Mouse (Mus musculus): ENCODE measurements around the gene Heatr3. TPM values are rescaled to one million over a fixed set of nuclear protein-coding genes. Genes with fewer than 3 reads are reported as not detected.

Gene Heatr3
- polyA plus RNA-seq (2012; rRNA removed) = 43.6 and 44.6 TPM in 2 replicates

GRCm38 (mm10) chr8:88137748-88138484, at the start of gene Heatr3:
Heatr3 (plus strand) TSS chr8:88137855.

GRCm38 (mm10) chr8:88118456-88119036, 19.1 kb upstream of the Heatr3 start, which contains the start of gene Cnep1r1:
Cnep1r1 (plus strand) TSS chr8:88118769.

GRCm38 (mm10) chr8:88198945-88199571, 61.4 kb downstream of the Heatr3 start, which contains the start of gene Tent4b:
Tent4b (plus strand) TSS chr8:88199213.

Other genes starting within 250 kb of the Heatr3 start
- gene Zfp423, start 178.3 kb upstream of the Heatr3 start, polyA plus RNA-seq (2012; rRNA removed) = 45.0 and 55.5 TPM in 2 replicates
- 53.0 and 53.8 TPM in 2 replicates for gene Cnep1r1, start 19.1 kb upstream of the Heatr3 start, polyA plus RNA-seq (2012; rRNA removed)
- 28.5 and 29.7 TPM in 2 replicates for gene Tent4b, start 61.4 kb downstream of the Heatr3 start, polyA plus RNA-seq (2012; rRNA removed)
- 2.7 and 3.4 TPM in 2 replicates for gene Adcy7, start 134.5 kb downstream of the Heatr3 start, polyA plus RNA-seq (2012; rRNA removed)
- gene Brd7, start 224.3 kb downstream of the Heatr3 start, polyA plus RNA-seq (2012; rRNA removed) = 85.2 and 87.4 TPM in 2 replicates

Data from central nervous system, embryonic 14 days (tissue).